Mouse (Mus musculus) left cerebral cortex, postnatal 10 days (tissue): Measurements from ENCODE around the gene Adora2a. TPM values are rescaled to one million over a fixed set of nuclear protein-coding genes. Genes with fewer than 3 reads are reported as not detected.
"Not testable (repeated sequence)": the region's sequence is repeated elsewhere in the genome, so short reads cannot be mapped to it uniquely, and the experiment has no call there.

Source experiments
- DNase-seq, 2 experiments: peaks; one replicate each; pipeline ENCODE4 v3.0.0; 2021 to 2022; ENCODE audit warnings: low spot score in 2 of 2, mixed read lengths in 1 of 2; ENCODE audit errors: extremely low spot score in 1 of 2
- intact Hi-C: fragments of 180-260 bp; cut with DNase I; formaldehyde crosslinking; loops from one replicate; pipeline ENCODE4 v1.15.1; 2025
- total RNA-seq, 2 experiments: library from RNA; stranded (reverse); gene quantifications; 2 replicates each; pipeline ENCODE4 v1.2.3; 2021

Adora2a gene
- 10 to 100 TPM in 1 of 2 experiments, 1 to 10 TPM in 1; 7.9 to 22.1 TPM for total RNA-seq

DNA sequence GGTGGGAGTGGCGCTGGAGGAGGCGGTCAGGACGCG is at the start of gene Adora2a:
TSS of gene Adora2a (plus strand) at position 6 of the 36 bp plus-strand sequence.
- no peak for DNase-seq
- intact Hi-C loops, result loop anchor here (5.0 kb wide), 1 partner anchor 121 kb away; no protein-coding TSS in a partner anchor

GRCm38 (mm10) chr10:75273020-75273419 is 43.7 kb upstream of the Adora2a start:
- intact Hi-C loops, result no loop called here
- DNase-seq, result no peak

GRCm38 (mm10) chr10:75276427-75277013 is 40.2 kb upstream of the Adora2a start:
- DNase-seq, result no peak
- intact Hi-C loops, result no loop called here

DNA sequence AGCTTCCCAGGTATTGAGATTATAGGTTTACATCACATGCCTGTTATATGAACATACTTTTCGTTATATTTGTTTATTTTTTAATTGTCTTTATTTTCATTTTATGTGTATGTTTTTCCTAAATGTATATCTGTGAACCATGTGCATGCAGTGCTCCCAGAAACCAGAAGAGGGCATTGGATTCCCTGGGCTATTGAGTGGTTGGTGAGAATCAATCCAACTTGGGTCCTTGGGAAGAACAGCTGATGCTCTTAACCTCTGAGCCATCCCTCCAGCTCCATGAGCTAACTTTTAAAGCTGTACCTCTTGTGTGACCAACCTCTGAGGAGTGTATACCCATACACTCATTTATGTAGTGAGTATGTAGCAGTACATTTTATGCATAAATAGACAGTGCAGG is 39.2 kb upstream of the Adora2a start:
- no peak for DNase-seq

GRCm38 (mm10) chr10:75282648-75283047 is 34.0 kb upstream of the Adora2a start:
- no peak for DNase-seq
- intact Hi-C loops, result loop anchor here (5.0 kb wide), 1 partner anchor 155 kb away; no protein-coding TSS in a partner anchor

More for the DNA sequence above, 39.2 kb upstream of the Adora2a start:
- intact Hi-C loops, result no loop called here

DNA sequence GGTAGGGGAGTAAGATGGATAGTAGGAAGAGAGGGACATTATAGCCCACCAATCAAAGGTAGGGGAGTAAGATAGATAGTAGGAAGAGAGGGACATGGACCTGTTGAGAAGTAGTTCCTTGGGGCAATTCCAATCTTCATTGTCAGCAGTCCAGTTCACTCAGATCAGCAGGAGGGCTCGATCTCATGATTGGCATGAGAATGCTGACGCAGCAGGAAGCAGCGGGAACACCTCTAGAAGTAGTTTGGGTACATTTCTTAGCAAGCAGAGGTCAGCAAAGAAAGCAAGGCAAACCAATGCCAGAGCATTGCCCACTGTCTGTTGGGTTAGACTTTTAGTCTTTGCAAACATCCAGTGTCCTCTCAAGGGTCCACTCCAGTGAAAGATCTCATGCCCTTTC is 32.9 kb upstream of the Adora2a start:
- no peak for DNase-seq
- intact Hi-C loops, result loop anchor here (5.0 kb wide), 1 partner anchor 153 kb away; no protein-coding TSS in a partner anchor

DNA sequence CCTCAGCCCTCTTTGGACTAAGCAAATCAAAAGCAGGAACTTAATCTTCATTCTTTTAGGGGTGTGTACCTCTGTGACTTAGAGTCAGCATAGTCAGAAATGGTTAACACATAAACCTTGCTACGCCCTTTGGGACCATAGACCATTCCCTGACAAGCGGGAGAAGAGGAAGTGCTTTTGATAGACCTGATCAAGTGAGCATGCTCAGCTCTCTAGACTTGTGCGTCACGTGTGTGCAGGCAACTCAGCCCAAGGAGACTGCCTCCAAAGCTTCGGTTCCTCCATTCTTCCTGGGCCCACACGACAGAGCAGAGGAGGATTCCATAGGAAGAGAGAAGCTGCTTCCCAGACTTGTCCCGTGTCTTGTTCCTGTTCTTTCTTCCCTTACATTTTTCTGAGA is 28.1 kb upstream of the Adora2a start:
- intact Hi-C loops, result no loop called here
- no peak for DNase-seq

DNA sequence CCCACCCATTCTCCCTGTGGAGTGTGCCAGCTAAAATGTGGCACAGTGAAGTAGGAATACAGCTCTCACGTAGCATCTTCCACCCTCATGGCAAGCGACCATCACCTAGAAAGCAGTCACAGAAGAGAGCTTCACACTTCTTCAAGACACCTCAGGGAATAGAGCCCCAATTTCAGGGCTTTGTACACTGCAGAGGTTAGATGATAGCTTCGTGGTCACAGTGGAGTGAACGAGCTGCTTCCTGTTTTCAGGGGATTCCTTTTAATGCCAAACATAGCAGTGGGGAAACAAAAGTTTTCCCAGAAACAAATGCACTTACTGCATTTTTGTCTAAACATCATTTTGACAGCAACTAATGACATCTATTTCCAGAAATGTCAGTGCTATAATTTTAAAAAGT is 27.3 kb upstream of the Adora2a start:
- intact Hi-C loops, result no loop called here
- DNase-seq, result no peak

- intact Hi-C loops, result no loop called here
- no peak for DNase-seq
These were observed 26.0 kb upstream of the Adora2a start for GRCm38 (mm10) chr10:75290650-75291049.

DNA sequence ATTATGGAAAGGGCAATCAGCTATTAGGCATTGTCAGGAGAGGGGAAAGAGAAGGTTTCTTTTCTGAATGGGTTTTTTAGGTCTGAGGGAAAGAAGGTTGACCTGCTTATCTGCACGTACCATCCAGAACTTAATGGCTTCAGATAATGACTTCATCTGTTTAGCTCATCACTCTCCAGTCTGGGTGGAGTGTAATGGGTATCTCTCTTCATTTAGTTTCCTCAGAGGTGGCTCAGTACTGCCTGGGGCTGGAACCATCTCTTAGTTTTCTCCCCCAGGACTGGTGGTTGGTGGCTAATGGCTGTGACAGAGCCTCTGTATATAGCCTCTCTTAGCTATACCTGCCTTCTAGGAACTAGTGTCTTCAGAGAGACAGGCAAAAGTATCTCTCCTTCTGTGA is 25.3 kb upstream of the Adora2a start:
- intact Hi-C loops, result no loop called here
- DNase-seq, result no peak

DNA sequence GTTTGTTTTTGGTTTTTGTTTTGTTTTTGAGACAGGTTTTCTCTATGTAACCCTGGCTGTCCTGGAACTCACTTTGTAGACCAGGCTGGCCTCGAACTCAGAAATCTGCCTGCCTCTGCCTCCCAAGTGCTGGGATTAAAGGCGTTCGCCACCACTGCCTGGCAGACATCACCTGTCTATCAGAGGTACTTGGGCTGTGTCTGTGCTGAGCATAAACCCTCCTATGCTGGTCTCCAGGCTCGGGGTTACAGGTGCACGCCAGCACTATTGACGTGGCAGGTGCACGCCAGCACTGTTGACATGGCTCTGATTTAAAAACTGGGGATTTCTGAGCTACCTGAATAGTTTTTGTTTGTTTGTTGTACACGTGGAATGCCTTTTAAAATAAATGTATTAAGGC is 24.5 kb upstream of the Adora2a start:
- intact Hi-C loops, DNase-seq: not testable (repeated sequence)

DNA sequence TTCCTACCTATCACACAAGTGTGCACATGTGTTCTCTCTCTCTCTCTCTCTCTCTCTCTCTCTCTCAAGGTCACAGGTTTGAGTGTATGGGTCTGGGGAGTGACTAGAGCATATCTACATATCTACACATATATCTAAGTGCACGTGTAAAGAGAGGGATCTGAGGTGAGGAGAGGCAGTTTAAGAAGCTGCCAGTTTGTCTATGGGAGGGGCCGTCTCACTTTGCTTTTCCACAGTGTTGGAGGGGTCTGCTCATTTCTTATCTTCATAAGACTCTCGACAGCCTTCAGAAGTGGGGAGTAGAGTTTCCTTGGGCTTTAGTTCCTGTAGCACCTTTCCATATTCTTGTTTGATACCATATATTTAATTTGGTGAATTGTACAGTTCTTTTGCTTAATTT is 23.4 kb upstream of the Adora2a start:
- intact Hi-C loops, result no loop called here

GRCm38 (mm10) chr10:75294362-75294761 is 22.3 kb upstream of the Adora2a start:
- no peak for DNase-seq
- intact Hi-C loops, result no loop called here

More for the DNA sequence above, 23.4 kb upstream of the Adora2a start:
- DNase-seq, result no peak

- intact Hi-C loops, result no loop called here
- no peak for DNase-seq
These were observed 21.8 kb upstream of the Adora2a start for GRCm38 (mm10) chr10:75294926-75295325.

DNA sequence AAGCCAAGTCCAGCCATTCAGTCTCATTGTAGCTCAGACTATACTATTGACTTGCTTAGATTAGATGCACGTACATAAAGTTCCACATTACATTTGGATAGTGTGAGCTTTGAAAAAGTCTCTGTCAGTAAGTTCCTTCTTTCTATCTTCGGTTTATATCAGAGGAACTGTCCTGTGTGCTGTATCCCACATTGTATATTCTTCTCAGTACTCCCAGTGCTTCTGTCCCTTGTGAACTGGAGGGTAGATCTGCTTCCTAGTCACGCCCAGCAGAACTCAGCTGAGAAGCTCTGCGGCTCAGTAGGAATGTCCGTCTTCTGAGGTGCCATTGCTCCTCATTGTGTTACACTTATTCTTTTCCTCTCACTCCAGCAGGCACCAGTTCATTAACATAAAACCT is 18.1 kb upstream of the Adora2a start:
- intact Hi-C loops, result no loop called here
- DNase-seq, result no peak

DNA sequence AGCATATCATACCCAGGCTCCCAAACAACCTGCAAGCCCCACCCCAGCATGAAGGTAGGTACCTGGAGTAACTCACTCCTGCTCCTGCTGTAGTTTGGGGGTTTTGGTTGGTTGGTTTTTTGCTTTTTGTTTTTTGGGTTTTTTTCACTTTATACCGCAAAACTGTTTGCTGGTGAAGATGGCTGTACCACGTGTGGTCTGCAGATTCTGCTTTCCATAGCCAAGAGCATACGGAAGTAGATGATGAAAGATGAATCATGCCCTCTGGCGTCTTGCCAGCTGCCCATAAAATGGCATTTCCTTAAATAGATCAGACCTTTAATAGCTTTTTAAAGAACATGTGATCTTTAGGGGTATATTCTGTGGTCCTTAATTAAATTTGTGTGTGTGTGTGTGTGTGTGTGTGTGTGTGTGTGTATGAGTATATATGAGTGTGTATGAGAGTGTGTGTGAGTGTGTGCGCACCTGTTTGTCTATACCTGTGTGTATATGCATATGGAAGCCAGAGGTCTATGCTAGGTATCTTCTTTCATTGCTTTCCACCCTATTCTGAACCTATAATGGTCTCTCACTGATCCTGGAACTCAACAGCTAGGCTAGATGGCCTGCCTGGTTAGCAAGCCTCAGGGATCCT is 16.8 kb upstream of the Adora2a start:
- intact Hi-C loops, result no loop called here

GRCm38 (mm10) chr10:75301195-75301806 is 15.4 kb upstream of the Adora2a start:
- DNase-seq, result no peak
- intact Hi-C loops, result no loop called here

More for the DNA sequence above, 16.8 kb upstream of the Adora2a start:
- DNase-seq, result peak in 1 of 2 experiments; percentile 60

GRCm38 (mm10) chr10:75301937-75302336 is 14.7 kb upstream of the Adora2a start:
- DNase-seq, result no peak
- intact Hi-C loops, result no loop called here

DNA sequence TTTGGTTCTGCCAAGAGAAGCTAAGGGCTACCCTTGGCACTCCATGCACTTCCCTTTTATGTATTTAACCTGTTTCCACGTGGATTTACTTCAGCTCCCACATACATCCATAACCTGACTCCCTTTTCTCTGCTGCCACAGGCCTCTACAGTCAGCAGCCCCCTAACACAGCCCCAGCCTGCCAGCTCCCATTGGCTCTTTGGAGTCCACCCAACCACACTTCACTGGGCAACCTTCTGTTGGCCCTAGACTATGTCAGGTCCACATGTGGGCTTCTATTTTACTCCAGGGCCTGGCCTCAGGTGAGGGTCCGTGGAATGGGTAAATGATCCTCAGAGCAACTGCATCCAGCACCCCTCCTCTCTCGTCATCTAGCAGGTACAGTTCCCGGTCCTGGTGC is 14.1 kb upstream of the Adora2a start:
- DNase-seq, result no peak

DNA sequence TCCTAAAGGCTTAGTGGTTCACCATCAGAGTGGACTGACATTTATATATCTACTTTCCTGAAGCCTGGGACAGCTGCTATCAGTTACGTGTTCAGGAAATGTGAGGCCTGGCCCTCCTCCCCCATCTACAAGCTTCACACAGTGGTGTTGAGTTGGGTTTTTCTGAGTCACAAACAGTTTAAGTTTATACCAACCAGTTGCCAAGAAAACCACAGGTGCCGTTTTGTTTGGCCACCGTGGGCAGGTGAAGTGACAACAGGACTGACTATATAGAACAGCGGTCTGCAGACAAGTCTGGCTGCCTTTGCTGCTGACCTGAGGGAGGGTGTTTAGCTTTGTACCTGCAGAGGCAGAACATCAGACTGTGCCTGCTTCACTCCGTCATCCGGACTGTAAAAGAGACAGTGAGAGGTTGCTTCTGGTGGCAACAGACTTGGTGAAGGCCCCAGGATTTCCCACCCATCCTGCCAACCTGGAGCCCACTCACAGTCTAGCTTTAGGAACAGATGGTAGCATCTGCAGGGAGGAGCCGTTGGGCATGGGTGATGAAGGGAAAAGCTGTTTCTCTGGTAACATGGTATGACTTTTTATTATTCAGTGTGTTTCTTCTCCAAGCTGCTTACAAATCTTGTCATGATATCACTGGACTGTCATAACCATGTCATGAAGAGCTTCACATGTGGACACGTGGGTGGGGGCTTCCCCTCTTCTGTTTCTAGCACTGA is 13.2 kb upstream of the Adora2a start:
- intact Hi-C loops, result no loop called here
- DNase-seq, result peak; percentile 51 to 61

More for the DNA sequence above, 14.1 kb upstream of the Adora2a start:
- intact Hi-C loops, result no loop called here
